Mouse (Mus musculus) naive thymus-derived CD4-positive, alpha-beta T cell, adult 2 months (primary cell): ENCODE data around the gene Rfx4.

Experiments used
- DNase-seq: peaks from one replicate; pipeline ENCODE4 v3.0.0-alpha.2; 2011; ENCODE audit warnings: low read depth

Rfx4 gene

GRCm38 (mm10) chr10:84867577-84867976 is 111.7 kb downstream of the Rfx4 start:
- DNase-seq: no peak

GRCm38 (mm10) chr10:84871285-84871684 is 115.4 kb downstream of the Rfx4 start:
- DNase-seq: no peak

GRCm38 (mm10) chr10:84871921-84872320 is 116.1 kb downstream of the Rfx4 start:
- no peak for DNase-seq

GRCm38 (mm10) chr10:84879823-84880571 is 124.1 kb downstream of the Rfx4 start:
- DNase-seq: no peak

GRCm38 (mm10) chr10:84882528-84882927 is 126.7 kb downstream of the Rfx4 start:
- DNase-seq: no peak

- DNase-seq: no peak
These were observed 129.6 kb downstream of the Rfx4 start for GRCm38 (mm10) chr10:84885341-84885884.

DNA sequence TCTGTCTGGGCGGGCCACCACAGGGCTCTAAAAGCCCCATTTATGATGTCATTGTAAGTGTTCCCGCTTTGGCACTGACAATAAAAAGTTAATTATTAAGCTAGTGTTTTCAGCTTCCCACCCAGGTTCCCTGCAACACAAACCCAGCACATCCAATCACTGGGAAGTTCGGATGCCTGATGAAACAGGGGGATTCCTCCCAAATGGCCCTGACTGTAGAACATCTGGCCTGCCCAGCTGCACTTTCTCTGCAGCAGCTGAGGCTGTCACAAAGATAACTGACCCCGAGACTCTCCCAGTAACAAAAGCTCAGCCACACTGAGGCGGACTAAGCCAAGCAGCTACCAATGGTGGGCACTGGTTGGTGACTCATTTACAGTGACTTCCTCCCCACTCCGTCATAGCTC is 130.4 kb downstream of the Rfx4 start:
- no peak for DNase-seq

DNA sequence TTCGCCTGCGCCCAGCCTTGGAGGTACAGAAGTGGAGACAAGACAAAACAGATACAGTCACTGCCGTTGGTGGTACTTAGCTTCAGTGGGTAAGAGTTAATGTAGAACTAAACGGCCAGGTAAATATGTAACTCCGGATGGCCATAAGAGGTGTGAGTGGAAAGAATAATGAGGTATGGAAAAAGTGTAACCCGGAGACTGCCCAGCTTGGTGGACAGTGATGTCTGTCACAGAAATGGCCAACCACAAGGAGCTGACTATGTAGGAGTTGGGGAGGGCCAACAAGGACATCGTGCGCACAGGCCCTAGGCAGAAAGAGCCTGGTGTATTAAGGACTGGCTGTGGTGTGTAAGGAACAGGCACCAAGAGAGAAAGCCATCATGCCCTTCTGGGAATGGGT is 130.9 kb downstream of the Rfx4 start:
- DNase-seq: no peak

DNA sequence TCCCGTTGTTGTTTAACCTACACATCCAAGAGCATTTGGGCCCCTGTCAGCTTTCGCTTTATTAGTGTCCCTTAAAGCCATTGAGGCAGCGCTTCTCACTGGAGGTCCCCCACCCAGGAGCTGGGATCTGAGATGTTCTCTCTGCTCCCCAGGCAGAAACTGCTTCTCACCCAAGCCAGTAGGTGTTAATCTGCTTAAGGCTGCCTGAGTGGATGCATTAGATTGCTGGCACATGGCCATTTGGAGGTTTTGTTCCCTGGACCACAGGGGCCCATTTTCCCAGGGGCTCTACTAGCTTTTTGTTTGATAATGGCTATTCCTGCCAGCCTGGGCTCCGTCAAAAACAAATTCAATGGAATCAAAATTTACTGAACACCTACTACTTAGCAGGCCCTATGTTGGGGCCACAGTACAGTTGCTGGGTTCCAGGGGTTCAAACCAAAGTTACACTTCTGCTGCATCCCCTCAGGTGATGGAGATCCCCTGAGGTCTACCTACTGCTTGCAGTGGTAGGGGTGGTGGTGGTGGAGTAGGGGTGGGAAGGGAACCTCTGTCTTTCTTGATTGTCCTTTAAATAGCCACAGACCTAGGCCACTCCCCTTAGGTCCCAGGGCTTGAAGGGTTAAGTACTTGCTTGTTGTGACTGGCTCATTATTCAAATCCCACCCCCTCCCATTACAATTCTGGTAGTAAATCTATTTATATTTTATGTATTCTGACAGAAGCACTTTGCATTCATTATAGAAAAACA is 133.4 kb downstream of the Rfx4 start:
- no peak for DNase-seq

- DNase-seq: no peak
These were observed 140.0 kb downstream of the Rfx4 start for GRCm38 (mm10) chr10:84895810-84896358.

DNA sequence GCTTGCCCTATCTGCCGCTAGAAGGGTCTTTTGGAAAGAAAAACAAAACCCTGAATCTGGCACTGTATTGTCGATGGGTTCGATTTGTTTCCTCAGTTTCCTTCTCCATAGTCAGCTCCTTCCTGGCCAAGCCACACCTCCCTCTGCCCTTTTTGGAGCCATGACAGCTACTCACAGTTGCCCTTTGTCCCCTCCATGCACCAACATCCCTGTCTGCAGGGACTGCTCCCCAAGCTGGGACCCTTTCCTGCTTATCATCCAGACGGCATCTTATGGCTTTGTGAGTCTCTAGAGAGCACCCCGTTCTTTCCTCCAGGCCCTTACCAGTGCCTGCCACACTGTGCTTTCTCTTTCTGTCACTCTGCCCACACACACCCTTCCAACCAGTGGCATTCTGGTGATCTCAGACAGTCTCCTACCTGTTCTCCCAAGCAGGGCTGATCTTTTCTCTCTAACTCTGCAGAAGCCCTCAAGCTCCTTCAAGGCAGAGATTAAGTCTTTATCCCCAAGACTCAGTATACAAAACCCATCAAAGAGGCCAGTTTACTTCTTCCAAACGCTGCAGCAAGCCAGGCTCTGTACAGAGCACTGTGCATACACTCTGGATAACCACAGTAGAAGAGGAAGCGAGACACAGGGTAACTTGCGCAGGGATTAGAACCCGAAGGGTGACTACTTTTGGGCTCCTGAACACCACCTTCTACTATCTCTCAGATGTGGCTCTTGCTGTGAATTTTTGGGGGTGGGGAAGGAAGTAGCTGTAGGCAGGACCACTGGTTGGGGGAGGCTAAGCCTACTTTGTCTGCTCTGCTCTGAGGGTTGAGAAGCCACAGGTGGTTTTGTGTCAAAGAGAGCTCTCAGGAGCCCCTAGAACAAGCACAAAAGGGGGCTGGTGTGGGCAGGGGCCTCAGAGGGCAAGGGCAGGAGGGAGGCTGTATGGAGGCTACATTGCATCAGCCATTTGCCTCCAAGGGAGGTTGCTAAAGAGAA is 141.4 kb downstream of the Rfx4 start:
- DNase-seq: peak; percentile 45

GRCm38 (mm10) chr10:84898144-84898979 is 142.5 kb downstream of the Rfx4 start:
- DNase-seq: no peak

GRCm38 (mm10) chr10:84901676-84902075 is 145.8 kb downstream of the Rfx4 start:
- no peak for DNase-seq

DNA sequence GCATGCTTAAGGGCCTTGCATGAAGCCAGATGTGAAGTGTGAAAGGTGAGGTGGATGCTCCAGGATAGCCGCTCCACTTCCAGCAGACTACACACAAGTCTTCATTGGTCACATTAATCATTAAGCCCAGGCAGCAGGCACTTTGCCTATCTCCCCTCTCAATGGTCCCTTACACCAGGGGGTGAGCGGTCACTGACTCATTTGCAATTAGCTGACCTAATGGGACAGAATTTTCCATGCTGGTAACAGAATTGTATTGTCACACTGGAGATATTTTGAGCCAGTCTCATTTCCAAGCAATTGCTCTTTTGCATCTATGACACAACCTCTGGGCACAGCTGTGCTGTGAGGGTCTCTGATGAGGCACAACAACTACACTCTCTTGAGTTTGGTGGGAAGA is 146.4 kb downstream of the Rfx4 start:
- no peak for DNase-seq

DNA sequence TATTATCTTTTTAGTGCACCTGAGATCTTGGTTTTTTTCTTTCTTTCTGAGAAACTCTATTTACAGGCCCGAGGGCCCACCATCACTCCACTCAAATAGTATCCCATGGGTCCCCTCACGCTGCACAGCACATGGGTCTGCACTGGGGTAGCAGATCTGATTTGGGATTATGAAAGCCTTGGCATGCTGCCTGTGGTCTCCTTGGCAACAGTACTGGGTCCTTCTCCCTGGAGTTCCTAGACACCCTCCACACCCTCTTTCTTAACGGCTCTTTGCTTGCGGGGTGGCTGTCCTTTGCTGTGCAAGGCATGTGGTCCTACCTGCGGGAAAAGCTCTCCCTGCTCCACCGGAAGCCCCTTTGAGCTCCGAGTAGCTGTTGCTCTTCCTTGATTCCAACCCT is 147.4 kb downstream of the Rfx4 start:
- DNase-seq: no peak

DNA sequence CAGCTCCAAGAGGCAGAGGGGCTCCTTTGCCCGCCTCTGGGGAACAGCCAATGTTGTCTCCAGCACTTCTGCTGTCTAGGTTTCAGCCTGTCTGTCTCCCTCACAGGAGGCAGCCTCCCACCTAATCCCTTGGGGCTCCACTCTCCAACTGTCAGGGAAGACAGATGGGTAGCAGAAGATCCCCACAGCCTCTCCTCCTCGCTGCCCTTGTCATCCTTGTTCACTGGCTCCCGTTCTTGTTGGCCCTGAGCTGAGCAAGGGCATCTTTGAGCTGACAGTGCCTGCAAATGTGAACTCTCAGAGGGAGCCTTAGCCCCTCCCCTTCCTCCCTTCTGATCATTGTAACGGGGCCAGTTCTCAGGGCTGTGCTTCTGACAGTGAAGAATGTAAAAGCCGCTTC is 147.9 kb downstream of the Rfx4 start:
- DNase-seq: peak; percentile 43

DNA sequence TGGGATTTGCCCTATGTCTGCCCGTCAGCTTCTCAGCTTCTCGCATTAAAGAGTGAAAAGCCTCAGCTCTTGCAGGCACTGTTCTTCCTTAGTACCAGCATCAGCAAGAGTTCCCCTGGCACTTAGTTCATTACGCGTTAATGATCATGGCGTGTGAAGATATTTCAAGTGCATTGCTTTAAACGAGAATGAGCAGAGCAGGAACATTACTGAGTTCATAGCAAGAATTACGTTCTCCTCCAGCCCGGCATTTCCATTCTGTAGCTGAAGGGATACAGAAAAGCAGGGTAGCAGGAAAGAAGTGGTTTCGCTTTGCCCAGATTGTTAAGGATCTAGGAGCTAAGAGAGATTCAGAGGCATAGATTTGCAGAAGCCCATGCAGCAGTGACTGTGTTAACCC is 151.0 kb downstream of the Rfx4 start:
- DNase-seq: no peak

DNA sequence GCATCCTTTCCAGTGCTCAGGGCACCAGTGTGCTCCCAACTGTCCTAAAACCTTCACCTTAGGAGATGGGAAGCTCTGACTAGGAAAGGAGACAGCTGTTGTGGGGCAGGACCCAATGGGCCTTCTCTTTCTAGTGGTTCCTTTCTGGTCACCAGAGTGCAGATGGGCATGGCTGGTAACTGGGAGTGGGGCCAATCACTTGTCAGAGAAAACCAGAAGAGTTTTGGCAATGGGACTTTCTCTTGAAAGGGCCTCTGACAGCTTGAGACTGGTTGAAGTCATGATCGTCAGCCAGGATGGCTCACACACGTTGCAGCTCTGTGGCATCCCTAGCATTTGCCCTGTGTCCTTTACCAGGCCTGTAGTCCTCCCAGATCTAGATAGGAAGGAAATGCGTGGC is 152.1 kb downstream of the Rfx4 start:
- no peak for DNase-seq

DNA sequence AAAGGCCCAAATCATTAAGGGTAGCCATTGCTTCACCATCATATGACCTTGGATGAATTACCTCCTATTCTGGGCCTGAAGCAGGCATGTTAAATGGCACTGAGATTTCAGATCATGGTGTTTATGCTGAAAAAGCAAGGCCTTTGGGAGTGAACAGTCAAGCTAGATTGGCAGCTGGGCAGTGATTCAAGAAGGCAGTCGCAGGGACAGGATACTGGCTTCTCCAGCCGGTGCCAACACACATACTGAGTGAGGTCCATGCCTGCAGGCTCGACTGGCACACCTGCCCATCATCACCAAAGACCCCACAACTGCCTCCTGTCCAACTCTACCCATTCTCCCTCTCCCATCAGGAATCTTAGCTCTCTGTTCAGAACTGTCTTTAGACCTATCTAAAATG is 152.6 kb downstream of the Rfx4 start:
- no peak for DNase-seq

DNA sequence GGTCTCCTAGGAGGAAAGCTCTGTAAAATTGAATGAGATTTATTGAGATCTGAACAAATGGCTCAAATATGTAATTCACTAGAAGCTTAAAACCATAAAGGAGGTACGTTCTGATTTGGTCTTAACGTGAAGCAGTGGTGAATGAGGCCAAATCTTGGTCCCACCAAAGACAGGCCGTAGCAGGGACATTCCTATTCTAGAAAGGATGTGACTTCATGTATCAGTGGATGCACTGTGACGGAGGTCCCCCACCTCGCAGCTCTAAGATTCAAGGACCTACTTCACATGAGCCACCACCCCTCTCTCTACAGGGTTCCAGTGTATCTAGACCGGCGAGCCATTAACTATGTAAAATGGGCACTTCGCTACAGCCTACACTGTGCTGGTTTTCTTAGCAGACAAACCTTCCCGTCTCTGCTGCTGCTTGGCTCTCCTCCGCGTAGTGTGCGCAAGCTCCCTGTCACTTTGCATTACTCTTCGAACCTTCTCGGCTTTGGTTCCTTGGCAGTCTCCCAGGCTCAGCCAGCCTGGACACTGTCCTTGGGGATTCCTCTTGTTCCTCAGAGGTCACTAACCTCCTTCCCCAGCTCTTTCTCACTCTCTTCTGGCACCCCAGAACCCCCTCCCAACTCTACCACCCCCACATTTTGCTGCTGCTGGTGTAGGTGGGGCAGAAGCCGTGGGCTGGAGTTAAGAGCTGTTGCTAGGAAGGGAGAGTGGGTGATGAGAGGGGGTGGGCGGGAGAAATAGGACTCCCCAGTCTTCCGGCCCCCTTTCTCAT is 153.3 kb downstream of the Rfx4 start:
- DNase-seq: no peak
